Mouse (Mus musculus) kidney, embryonic 15.5 days (tissue): ENCODE measurements around the gene Igfbp4. TPM values are rescaled to one million over a fixed set of nuclear protein-coding genes. Genes with fewer than 3 reads are reported as not detected.

Experiments
- ATAC-seq: fragments of 200-750 bp; cut with Nextera tagmentation; replicated peaks from 2 replicates; pipeline ENCODE4 v1.8.0; 2017; ENCODE audit warnings: moderate TSS enrichment; ENCODE audit not compliant: low FRiP score
- H3K27ac ChIP-seq: fragments of 300-500 bp; sonication (generic); 2 replicates; pipeline ENCODE4 v1.5.1; 2015; ENCODE audit warnings: mild to moderate bottlenecking, inconsistent platforms
- H3K27me3 ChIP-seq: fragments of 300-500 bp; sonication (generic); 2 replicates; pipeline ENCODE4 v1.6.1; 2015; ENCODE audit warnings: inconsistent platforms
- H3K36me3 ChIP-seq: fragments of 300-500 bp; sonication (generic); 2 replicates; pipeline ENCODE4 v1.6.1; 2015; ENCODE audit warnings: inconsistent platforms
- H3K4me1 ChIP-seq: fragments of 300-500 bp; sonication (generic); 2 replicates; pipeline ENCODE4 v1.6.1; 2015; ENCODE audit warnings: inconsistent platforms
- H3K4me2 ChIP-seq: fragments of 300-500 bp; sonication (generic); 2 replicates; pipeline ENCODE4 v1.6.1; 2015; ENCODE audit warnings: moderate library complexity, mild to moderate bottlenecking, inconsistent platforms
- H3K4me3 ChIP-seq: fragments of 300-500 bp; sonication (generic); replicated peaks from 2 replicates; pipeline ENCODE4 v1.5.1; 2015; ENCODE audit warnings: mild to moderate bottlenecking, inconsistent platforms
- H3K9ac ChIP-seq: fragments of 300-500 bp; sonication (generic); 2 replicates; pipeline ENCODE4 v1.6.1; 2015; ENCODE audit warnings: mild to moderate bottlenecking, inconsistent platforms
- H3K9me3 ChIP-seq: fragments of 300-500 bp; sonication (generic); replicated peaks from 2 replicates; pipeline ENCODE4 v1.6.1; 2016; ENCODE audit warnings: inconsistent platforms
- WGBS: fragments of 180-500 bp; shearing (Covaris S2); methylation state at CpG from one replicate; pipeline ENCODE4 v1.1.7; 2015; ENCODE audit warnings: mixed read lengths; 5-methylcytosine and 5-hydroxymethylcytosine counted together
- polyA plus RNA-seq: library from polyadenylated mRNA; unstranded; fragments of >200 nt; fragmentation: Nextera tagmentation; extraction: Ambion mirVana; gene quantifications from 2 replicates; pipeline ENCODE4 v1.2.1, GENCODE M21; 2015

The Igfbp4 gene
- 644 and 695 TPM in 2 replicates for polyA plus RNA-seq

GRCm38 (mm10) chr11:99041051-99041729, at the start of gene Igfbp4:
Gene Igfbp4 (plus strand): TSS chr11:99041244.
- under 1% methylated on average over 63 of the region's 63 CpGs for WGBS
- Histone ChIP-seq H3K27ac (peak within 1 kb of the TSS; percentile 96), H3K36me3 (peaks cover 17% of the 10 kb centered on the region; the same call in 1 of the 2 replicates), H3K9ac (peak within 1 kb of the TSS; percentile 89), H3K27me3 (no peaks in the 10 kb centered on the region), H3K4me2 (peak within 1 kb of the TSS; percentile 88), H3K4me3 (peak within 1 kb of the TSS; percentile 71), H3K4me1 (peaks cover 53% of the 10 kb centered on the region), H3K9me3 (no peaks in the 10 kb centered on the region)
- peak; percentile 83 for ATAC-seq

GRCm38 (mm10) chr11:98995987-98996386, 45.1 kb upstream of the Igfbp4 start:
- H3K9me3 ChIP-seq = no peaks in the 10 kb centered on the region
- H3K4me1 ChIP-seq = no peaks in the 10 kb centered on the region
- no peak overlapping the region for H3K4me2 ChIP-seq
- H3K36me3 ChIP-seq = peaks cover 100% of the 10 kb centered on the region
- H3K9ac ChIP-seq = no peak overlapping the region
- H3K27me3 ChIP-seq = no peaks in the 10 kb centered on the region
- H3K4me3 ChIP-seq = no peak overlapping the region
- 94% methylated on average over 7 of the region's 7 CpGs for WGBS
- ATAC-seq = no peak
- no peak overlapping the region for H3K27ac ChIP-seq

DNA sequence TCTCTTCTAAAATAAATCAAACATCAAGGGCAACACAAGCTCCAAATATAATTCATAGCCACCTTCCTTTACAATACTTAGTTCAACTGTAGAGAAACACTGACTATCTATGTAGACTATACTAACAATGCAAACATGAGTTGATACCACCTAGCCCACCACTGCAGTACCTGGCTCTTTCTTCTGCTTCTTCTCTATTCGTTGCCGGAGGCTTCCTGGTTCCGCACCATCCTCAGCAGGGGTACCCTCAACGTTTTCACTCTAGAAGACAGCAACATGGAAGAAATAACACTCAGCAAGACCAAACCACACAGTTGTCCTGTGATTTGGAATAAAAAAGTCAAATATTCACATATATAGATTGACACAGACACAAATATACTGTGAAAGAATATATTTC, 43.4 kb upstream of the Igfbp4 start:
- Histone ChIP-seq H3K27me3 (no peaks in the 10 kb centered on the region), H3K4me3 (no peak overlapping the region), H3K27ac (no peak overlapping the region), H3K4me1 (no peaks in the 10 kb centered on the region), H3K9ac (no peak overlapping the region), H3K4me2 (no peak overlapping the region), H3K36me3 (peaks cover 100% of the 10 kb centered on the region), H3K9me3 (no peaks in the 10 kb centered on the region)
- 85% methylated on average over 4 of the region's 4 CpGs for whole genome bisulfite sequencing
- no peak for ATAC-seq

- no peak for ATAC-seq
- peaks cover 100% of the 10 kb centered on the region for H3K36me3 ChIP-seq
- no peaks in the 10 kb centered on the region for H3K4me1 ChIP-seq
- H3K4me3 ChIP-seq = no peak overlapping the region
- no peaks in the 10 kb centered on the region for H3K9me3 ChIP-seq
- H3K27me3 ChIP-seq = no peaks in the 10 kb centered on the region
- no peak overlapping the region for H3K4me2 ChIP-seq
- no peak overlapping the region for H3K9ac ChIP-seq
- no peak overlapping the region for H3K27ac ChIP-seq
Measured at GRCm38 (mm10) chr11:98998776-98999175, 42.3 kb upstream of the Igfbp4 start.

GRCm38 (mm10) chr11:98999243-98999642, 41.8 kb upstream of the Igfbp4 start:
- no peaks in the 10 kb centered on the region for H3K4me1 ChIP-seq
- peaks cover 100% of the 10 kb centered on the region for H3K36me3 ChIP-seq
- H3K9ac ChIP-seq = no peak overlapping the region
- no peaks in the 10 kb centered on the region for H3K27me3 ChIP-seq
- WGBS = 75% methylated on average over 11 of the region's 11 CpGs
- no peaks in the 10 kb centered on the region for H3K9me3 ChIP-seq
- H3K27ac ChIP-seq = no peak overlapping the region
- no peak overlapping the region for H3K4me2 ChIP-seq
- ATAC-seq = no peak
- H3K4me3 ChIP-seq = no peak overlapping the region

DNA sequence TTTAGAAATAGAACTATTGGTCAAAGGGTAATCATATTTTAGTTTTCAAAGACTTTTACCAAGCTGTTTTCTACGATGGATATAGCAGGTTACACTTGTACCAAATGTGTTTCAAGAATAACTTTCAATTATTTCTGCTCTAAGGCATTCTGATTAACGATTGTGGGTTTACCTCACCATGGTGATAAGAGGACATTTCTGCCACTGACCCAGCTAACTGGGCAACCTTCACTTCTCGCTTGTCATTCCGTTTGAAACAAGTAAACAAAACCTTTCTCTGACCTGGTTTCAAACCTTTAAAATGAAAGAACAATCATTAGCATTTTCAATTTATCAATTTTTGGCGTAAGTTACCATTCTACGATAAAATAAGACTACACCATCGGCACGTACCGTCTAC, 34.3 kb upstream of the Igfbp4 start:
- no peak for ATAC-seq
- no peak overlapping the region for H3K9ac ChIP-seq
- H3K4me3 ChIP-seq = no peak overlapping the region
- H3K36me3 ChIP-seq = peaks cover 99% of the 10 kb centered on the region
- no peak overlapping the region for H3K27ac ChIP-seq
- H3K27me3 ChIP-seq = no peaks in the 10 kb centered on the region
- no peaks in the 10 kb centered on the region for H3K9me3 ChIP-seq
- H3K4me2 ChIP-seq = no peak overlapping the region
- 94% methylated on average over 9 of the region's 9 CpGs for WGBS
- no peaks in the 10 kb centered on the region for H3K4me1 ChIP-seq

DNA sequence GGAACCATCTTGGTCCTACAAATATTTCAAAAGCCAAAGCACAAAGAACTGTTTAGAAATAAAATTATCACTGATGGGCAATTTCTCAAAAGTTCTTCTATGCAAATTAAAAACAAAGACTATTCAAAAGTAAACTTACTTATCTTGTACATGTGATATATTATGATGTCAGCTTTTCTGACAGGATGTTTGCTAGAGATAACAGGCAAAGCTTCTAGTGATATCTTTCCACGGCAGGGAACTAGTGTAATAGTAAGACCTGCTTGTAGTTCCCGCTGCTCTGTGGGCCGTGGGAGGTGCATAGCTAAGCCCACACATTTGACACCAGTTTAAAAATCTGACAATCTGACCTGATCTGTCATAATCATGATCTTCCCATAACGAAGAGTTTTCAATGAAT, 30.9 kb upstream of the Igfbp4 start:
- no peak overlapping the region for H3K27ac ChIP-seq
- no peak for ATAC-seq
- 86% methylated on average over 4 of the region's 4 CpGs for WGBS

DNA sequence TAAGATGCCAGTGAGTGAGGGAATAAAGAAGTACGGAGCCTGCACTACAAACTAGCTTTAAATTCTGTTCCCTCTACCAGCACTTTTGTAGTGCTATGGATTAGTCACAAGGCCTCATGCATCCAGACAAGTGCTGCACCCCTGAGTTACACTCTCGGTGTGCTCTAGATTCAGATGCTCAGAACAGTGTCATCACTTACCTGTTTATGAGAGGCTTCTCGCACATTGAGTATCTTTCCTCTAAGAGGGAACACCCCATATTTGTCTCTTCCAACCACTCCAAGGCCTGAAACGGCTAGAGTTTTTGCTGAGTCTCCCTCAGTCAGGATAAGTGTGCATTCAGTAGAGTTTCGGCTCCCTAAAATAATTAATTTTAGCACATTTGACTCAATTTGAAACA, 30.3 kb upstream of the Igfbp4 start:
- H3K4me1 ChIP-seq = no peaks in the 10 kb centered on the region
- H3K9ac ChIP-seq = no peak overlapping the region
- 95% methylated on average over 5 of the region's 5 CpGs for WGBS
- no peak overlapping the region for H3K4me2 ChIP-seq
- H3K36me3 ChIP-seq = peaks cover 99% of the 10 kb centered on the region
- H3K4me3 ChIP-seq = no peak overlapping the region
- no peak for ATAC-seq
- no peak overlapping the region for H3K27ac ChIP-seq
- H3K27me3 ChIP-seq = no peaks in the 10 kb centered on the region
- no peaks in the 10 kb centered on the region for H3K9me3 ChIP-seq

More for the DNA sequence above, 30.9 kb upstream of the Igfbp4 start:
- Histone ChIP-seq H3K4me3 (no peak overlapping the region), H3K4me2 (no peak overlapping the region), H3K36me3 (peaks cover 99% of the 10 kb centered on the region), H3K4me1 (no peaks in the 10 kb centered on the region), H3K9ac (no peak overlapping the region), H3K9me3 (no peaks in the 10 kb centered on the region), H3K27me3 (no peaks in the 10 kb centered on the region)

GRCm38 (mm10) chr11:99013856-99014255, 27.2 kb upstream of the Igfbp4 start:
- Histone ChIP-seq H3K27me3 (no peaks in the 10 kb centered on the region), H3K9ac (no peak overlapping the region), H3K9me3 (no peaks in the 10 kb centered on the region), H3K4me3 (no peak overlapping the region), H3K4me1 (no peaks in the 10 kb centered on the region), H3K36me3 (peaks cover 100% of the 10 kb centered on the region), H3K27ac (no peak overlapping the region), H3K4me2 (no peak overlapping the region)
- 88% methylated on average over 1 of the region's 1 CpGs for WGBS
- ATAC-seq = no peak

DNA sequence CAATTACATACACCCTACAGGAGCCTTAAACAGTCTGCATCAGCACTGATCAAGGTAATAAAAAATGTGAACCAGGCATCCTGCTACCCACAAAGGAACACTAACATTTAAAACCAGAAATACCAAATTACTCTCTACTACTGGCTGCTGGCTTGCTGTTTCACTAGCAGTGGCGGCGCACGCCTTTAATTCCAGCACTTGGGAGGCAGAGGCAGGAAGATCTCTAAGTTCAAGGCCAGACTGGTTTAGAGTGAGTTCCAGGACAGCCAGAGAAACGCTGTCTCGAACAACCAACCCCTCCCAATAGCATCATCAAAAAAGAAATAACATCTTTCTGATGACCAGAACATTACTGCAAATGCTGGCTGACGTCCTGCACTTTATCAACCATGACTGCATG, 21.2 kb upstream of the Igfbp4 start:
- no peak overlapping the region for H3K4me2 ChIP-seq
- H3K27ac ChIP-seq = no peak overlapping the region
- H3K4me1 ChIP-seq = peaks cover 24% of the 10 kb centered on the region
- H3K36me3 ChIP-seq = peaks cover 74% of the 10 kb centered on the region
- no peak for ATAC-seq
- 89% methylated on average over 6 of the region's 6 CpGs for WGBS
- no peaks in the 10 kb centered on the region for H3K9me3 ChIP-seq
- no peak overlapping the region for H3K4me3 ChIP-seq
- no peak overlapping the region for H3K9ac ChIP-seq
- H3K27me3 ChIP-seq = no peaks in the 10 kb centered on the region

GRCm38 (mm10) chr11:99022384-99022933, 18.6 kb upstream of the Igfbp4 start:
- Histone ChIP-seq H3K27ac (no peak overlapping the region), H3K4me3 (peak overlapping the region; percentile 91), H3K4me1 (peaks cover 29% of the 10 kb centered on the region), H3K9ac (peak overlapping the region; percentile 83; the same call in 1 of the 2 replicates), H3K9me3 (no peaks in the 10 kb centered on the region), H3K27me3 (no peaks in the 10 kb centered on the region), H3K36me3 (peaks cover 47% of the 10 kb centered on the region), H3K4me2 (peak overlapping the region; percentile 65)
- ATAC-seq = no peak
- WGBS = 74% methylated on average over 5 of the region's 5 CpGs

- Histone ChIP-seq H3K9ac (peak overlapping the region; percentile 83), H3K27ac (peak overlapping the region; percentile 76; the same call in 1 of the 2 replicates), H3K27me3 (no peaks in the 10 kb centered on the region), H3K4me2 (peak overlapping the region; percentile 65), H3K4me3 (peak overlapping the region; percentile 91), H3K9me3 (no peaks in the 10 kb centered on the region), H3K4me1 (peaks cover 29% of the 10 kb centered on the region), H3K36me3 (peaks cover 41% of the 10 kb centered on the region)
- ATAC-seq = no peak
- WGBS = 6% methylated on average over 4 of the region's 4 CpGs
Measured at GRCm38 (mm10) chr11:99023094-99023493, 17.9 kb upstream of the Igfbp4 start.
